Mouse (Mus musculus) 3134 (cell line): ENCODE measurements around the gene Foxl1.

ENCODE experiments used
- DNase-seq: peaks from one replicate; pipeline ENCODE4 v3.0.0-alpha.2; 2011; ENCODE audit warnings: low spot score; ENCODE audit not compliant: insufficient read length; ENCODE audit errors: extremely low read depth

Gene Foxl1

GRCm38 (mm10) chr8:121127756-121128375 lies at the start of gene Foxl1:
Gene Foxl1, plus strand, starts transcription at chr8:121127940.
- DNase-seq = no peak

DNA sequence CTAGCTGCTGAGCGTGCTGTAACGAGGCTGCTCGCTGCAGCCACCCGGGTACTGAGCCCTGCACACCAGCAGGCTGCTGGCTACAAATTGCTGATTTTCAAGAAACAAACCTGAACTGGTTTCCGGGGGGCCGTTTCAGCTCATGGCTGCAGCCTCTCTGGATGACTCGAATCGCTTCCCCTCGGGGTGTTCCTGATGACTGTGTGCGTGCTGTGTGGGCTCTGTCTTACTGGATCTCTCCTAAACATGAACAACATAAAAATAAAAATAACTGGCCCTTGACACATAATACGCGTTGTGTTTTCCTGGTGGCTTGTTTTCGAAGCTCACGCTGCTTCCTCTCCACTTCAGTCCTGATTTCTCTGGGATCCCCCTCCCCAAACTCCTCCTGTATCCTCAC lies 49.0 kb upstream of the Foxl1 start:
- no peak for DNase-seq

DNA sequence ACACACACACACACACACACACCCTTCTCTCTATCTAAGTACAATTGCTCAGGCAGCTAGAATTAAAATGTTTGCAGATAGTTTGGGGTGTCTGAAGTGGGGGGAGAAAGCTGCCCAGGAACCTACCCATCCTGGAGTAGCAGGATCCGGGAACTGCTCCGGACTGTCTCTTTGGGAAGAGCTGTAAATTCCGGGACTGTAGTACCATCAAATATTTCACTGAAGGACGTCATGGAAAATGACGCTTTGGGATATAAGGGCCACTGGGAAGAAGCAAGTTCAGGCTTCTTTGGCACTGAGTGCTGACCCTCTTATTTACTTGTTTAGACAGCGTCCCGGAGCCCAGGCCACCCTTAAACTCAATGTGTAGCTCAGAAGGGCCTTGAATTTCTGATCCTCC lies 48.5 kb upstream of the Foxl1 start:
- no peak for DNase-seq

DNA sequence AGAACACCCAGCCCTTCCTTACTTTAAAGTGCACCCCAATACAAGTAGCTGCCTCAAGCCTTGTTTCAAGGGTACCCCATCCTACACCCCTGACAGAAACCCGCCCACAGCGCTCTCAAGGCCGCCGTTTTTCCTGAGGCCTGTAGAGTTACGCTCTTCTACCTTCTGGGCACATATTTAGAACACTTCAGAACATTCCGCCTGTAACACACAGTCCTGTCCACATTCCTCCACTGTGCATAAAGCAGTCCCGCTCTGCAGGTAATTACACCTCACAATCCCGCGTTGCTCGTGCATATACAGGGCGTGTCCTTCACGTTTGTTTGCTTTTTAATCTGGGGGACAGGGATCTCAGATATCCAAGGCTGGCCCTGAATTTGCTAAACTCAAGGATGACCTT lies 47.8 kb upstream of the Foxl1 start:
- no peak for DNase-seq

DNA sequence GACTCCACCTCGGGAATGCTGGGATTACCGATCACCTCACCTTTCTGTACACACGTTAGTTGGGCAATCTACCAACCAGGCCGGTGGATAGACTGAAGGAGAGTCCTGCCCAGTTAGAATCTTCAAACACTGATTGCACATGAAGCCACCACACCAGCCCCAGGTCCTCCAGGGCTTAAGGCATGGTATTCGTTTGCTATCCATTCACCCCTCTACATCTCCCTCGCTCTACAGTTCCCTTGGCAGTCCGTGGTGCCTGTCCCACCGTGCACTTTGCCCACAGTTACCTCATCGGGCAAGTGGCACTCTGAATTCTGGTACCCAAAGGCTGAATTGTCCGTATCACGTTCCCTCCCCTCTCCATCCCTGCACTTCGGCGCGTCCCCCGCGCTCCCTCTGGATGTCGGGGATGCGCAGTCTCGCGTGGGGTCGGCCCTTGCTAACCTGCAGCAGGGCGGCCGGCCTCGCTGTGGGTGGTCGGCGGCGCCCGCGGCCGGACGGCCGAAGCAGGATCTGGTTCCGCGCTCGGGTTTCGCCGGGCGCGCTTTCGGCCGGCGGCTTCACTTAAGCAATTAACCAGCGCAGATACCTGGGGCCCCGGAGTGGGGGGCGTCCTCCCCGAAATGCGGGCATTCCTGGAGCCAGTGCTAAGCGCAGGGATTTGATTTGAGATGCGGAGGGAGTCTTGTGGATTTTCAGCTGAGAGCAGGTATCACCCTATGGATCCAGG lies 47.2 kb upstream of the Foxl1 start:
- no peak for DNase-seq

GRCm38 (mm10) chr8:121081398-121081797 lies 46.3 kb upstream of the Foxl1 start:
- DNase-seq = no peak

DNA sequence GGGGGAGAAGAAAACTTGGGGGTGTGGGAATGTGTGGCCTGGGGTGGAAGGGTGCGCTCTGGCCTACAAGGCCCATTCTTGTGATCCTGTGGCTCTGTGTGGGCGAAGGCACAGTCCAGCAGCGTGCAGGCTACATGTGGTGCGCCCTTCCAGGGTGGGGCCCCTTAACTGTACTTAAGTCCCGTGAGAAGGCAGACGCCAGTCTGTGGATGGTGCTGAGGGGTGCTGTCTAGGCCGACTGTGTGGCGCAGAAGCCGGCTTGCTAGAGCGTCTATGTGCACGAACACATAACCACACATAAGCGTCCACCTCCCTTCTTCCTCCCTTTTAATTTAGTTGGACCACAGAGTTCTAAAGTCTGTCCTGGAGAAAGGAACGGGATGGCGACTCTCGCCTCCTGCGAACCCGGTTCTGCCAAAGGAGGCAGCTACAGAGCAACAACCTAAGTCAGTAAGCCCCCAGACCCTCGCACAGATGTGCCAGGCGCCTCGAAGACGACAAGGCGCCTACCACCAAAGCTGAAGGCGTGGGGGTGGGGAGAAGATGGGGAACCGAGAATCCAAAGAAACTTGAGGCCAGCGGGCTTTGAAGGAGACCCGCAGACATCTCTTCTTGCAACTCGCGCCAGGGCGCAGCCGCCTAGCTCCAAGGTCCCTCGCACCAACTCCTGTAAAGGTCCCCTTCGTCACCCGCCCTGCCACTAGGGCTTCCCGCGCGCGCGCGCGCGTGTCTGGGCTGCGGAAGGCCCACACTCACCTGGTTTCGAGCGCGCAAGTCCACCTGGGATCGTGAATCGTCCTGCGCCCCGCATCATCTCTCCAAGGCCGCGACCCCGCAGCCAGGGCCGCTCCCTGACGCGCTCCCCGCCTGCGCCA lies 45.3 kb upstream of the Foxl1 start:
- peak; percentile 77 for DNase-seq

- peak; percentile 85 for DNase-seq
Measured at GRCm38 (mm10) chr8:121083093-121083935, 44.4 kb upstream of the Foxl1 start.

GRCm38 (mm10) chr8:121083936-121084209 lies 43.9 kb upstream of the Foxl1 start:
- DNase-seq = no peak

DNA sequence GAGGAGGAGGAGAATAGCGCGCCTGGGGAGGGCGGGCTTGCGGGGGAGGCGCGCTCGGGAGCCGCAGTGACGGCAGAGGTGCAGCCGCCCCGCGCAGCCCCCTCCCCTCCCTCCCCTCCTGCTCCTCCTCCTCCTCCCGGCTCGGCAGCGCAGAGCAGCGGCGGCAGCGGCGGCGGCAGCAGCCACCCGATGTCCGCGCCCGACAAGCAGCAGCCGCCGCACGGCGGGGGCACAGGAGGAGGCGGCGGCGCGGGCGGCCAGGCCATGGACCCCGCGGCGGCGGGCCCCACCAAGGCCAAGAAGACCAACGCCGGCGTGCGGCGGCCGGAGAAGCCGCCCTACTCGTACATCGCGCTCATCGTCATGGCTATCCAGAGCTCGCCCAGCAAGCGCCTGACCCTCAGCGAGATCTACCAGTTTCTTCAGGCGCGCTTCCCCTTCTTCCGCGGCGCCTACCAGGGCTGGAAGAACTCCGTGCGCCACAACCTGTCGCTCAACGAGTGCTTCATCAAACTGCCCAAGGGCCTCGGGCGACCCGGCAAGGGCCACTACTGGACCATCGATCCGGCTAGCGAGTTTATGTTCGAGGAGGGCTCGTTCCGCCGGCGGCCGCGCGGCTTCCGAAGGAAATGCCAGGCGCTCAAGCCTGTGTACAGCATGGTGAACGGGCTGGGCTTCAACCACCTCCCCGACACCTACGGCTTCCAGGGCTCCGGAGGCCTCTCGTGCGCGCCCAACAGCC lies 43.4 kb upstream of the Foxl1 start, which contains the start of gene Foxf1:
Gene Foxf1 (plus strand): TSS at position 177 of the 742 bp plus-strand sequence.
- no peak for DNase-seq

DNA sequence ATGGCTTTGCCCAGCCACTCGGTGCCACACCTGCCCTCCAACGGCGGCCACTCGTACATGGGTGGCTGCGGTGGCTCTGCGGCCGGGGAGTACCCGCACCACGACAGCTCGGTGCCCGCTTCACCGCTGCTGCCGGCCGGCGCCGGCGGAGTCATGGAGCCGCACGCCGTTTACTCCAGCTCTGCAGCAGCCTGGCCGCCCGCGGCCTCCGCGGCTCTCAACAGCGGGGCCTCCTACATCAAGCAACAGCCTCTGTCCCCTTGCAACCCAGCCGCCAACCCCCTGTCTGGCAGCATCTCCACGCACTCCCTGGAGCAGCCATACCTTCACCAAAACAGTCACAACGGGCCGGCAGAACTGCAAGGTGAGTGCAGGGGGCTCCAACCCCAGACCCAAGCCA lies 42.7 kb upstream of the Foxl1 start:
- DNase-seq = no peak

DNA sequence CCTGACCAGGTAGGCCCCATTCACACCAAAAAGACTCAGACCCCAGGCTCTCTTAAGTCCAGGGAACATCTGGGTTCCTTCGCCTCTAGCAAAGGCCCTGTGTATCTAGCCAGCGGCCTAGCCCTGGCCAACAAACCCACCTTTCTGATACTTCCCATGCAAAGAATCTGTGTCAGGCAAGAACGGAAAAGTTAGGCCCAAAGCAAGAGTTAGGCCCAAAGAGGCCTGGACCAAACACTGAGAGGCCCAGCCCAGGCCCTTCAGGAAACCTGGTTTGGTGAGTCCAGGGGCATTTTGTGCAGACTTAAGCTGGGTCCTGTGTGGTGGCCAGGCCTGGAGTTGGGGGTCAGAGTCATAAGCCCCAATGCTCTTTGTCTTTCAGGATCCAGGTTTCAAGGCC lies 42.2 kb upstream of the Foxl1 start:
- DNase-seq = no peak

- no peak for DNase-seq
Measured at GRCm38 (mm10) chr8:121086004-121086900, 41.5 kb upstream of the Foxl1 start.

GRCm38 (mm10) chr8:121088281-121088680 lies 39.5 kb upstream of the Foxl1 start:
- no peak for DNase-seq

GRCm38 (mm10) chr8:121088871-121089630 lies 38.7 kb upstream of the Foxl1 start:
- DNase-seq = no peak

DNA sequence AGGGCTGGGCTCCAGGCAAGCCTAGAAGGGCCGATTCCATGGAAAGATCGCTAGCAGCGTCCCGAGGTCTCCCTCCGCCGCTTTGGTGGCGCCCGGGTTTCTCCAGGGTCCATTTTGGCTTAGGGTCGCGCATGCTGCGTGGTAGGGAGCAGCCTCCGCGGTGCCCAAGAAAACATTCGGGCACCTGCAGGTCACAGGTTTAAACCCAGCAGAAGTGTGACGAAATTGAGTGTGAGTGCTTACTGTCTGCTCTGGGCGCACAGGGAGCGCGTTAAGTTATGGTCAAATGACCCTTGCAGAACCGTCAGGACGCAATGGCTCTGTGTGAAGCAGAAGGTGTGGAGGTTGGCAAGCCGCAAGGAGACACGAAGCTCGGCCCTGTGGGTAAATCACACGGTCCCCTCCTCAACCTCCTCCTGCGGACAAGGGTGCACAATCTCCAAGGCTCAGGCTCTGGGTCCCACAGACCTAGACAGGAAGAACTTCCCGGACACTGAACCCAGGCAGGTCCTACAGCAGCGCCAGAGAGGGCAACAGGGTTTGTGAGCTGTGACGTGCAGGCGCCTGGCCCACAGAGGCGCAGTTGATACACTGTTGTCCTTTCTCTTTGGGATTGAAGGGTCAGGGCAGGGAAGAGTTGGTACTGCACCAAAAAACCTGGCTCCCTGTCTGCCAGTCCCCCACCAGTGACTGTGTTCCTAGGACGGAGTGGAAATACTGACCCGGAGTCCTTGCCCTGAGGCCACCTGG lies 37.9 kb upstream of the Foxl1 start:
- DNase-seq = no peak

DNA sequence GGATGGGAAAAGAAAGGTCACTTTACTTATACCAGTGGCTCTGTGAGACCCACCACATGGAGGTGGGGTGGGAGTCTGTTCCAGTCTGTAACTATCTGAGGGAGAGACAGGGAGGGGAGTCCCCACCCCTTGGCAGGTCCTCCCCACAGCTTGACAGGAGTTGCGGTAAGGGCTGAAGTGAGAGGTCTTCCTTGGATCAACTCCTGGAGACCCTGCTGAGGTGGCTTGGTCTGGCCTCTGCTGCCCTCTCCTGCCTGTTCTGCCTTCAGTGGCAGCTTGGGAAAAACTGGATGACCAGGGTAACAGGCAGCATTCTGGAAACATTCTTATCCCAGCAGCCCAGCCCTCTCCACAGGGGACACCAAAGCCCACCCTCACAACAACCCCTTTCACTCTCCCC lies 37.0 kb upstream of the Foxl1 start:
- peak; percentile 48 for DNase-seq

GRCm38 (mm10) chr8:121092141-121092540 lies 35.6 kb upstream of the Foxl1 start:
- no peak for DNase-seq
